Mouse (Mus musculus) heart, embryonic 12.5 days (tissue): Measurements from ENCODE around the gene Pten. TPM values are rescaled to one million over a fixed set of nuclear protein-coding genes. Genes with fewer than 3 reads are reported as not detected.

Experiments used
- ATAC-seq: fragments of 200-750 bp; cut with Nextera tagmentation; 2 replicates; pipeline ENCODE4 v1.8.0; 2017; ENCODE audit warnings: moderate TSS enrichment, moderate library complexity; ENCODE audit not compliant: insufficient number of reproducible peaks, low FRiP score
- H3K27ac ChIP-seq: fragments of 300-500 bp; sonication (generic); 2 replicates; pipeline ENCODE4 v1.5.1; 2016; ENCODE audit warnings: mild to moderate bottlenecking, moderate library complexity; ENCODE audit not compliant: poor library complexity, severe bottlenecking
- H3K27me3 ChIP-seq: fragments of 300-500 bp; sonication (generic); replicated peaks from 2 replicates; pipeline ENCODE4 v1.6.1; 2016; ENCODE audit warnings: mild to moderate bottlenecking, moderate library complexity
- H3K36me3 ChIP-seq: fragments of 300-500 bp; sonication (generic); 2 replicates; pipeline ENCODE4 v1.6.1; 2016; ENCODE audit warnings: mild to moderate bottlenecking, moderate library complexity
- H3K4me1 ChIP-seq: fragments of 300-500 bp; sonication (generic); replicated peaks from 2 replicates; pipeline ENCODE4 v1.6.1; 2016; ENCODE audit warnings: mild to moderate bottlenecking
- H3K4me2 ChIP-seq: fragments of 300-500 bp; sonication (generic); 2 replicates; pipeline ENCODE4 v1.6.1; 2016; ENCODE audit warnings: mild to moderate bottlenecking, moderate library complexity
- H3K4me3 ChIP-seq: fragments of 300-500 bp; sonication (generic); 2 replicates; pipeline ENCODE4 v1.5.1; 2016; ENCODE audit warnings: mild to moderate bottlenecking
- H3K9ac ChIP-seq: fragments of 300-500 bp; sonication (generic); 2 replicates; pipeline ENCODE4 v1.6.1; 2016; ENCODE audit warnings: mild to moderate bottlenecking, moderate library complexity
- H3K9me3 ChIP-seq: fragments of 300-500 bp; sonication (generic); replicated peaks from 2 replicates; pipeline ENCODE4 v1.6.1; 2016; ENCODE audit warnings: mild to moderate bottlenecking, moderate library complexity
- WGBS: fragments of 180-500 bp; shearing (Covaris S2); methylation state at CpG from one replicate; pipeline ENCODE4 v1.1.7; 2016; 5-methylcytosine and 5-hydroxymethylcytosine counted together
- polyA plus RNA-seq: library from polyadenylated mRNA; unstranded; fragments of >200 nt; fragmentation: Nextera tagmentation; extraction: Ambion mirVana; gene quantifications from 2 replicates; pipeline ENCODE4 v1.2.1, GENCODE M21; 2016

The Pten gene
- polyA plus RNA-seq, 1 experiment from 2014 or later, result 6.1 TPM

- H3K4me1 ChIP-seq, result peaks cover 8% of the 10 kb centered on the region
- no peaks in the 10 kb centered on the region for H3K9me3 ChIP-seq
- ATAC-seq, result no peak
- H3K27me3 ChIP-seq, result peaks cover 24% of the 10 kb centered on the region
- no peaks in the 10 kb centered on the region for H3K36me3 ChIP-seq
- H3K4me2 ChIP-seq, result peak overlapping the region; percentile 55
- no peak overlapping the region for H3K9ac ChIP-seq
- WGBS, result 3% methylated on average over 22 of the region's 22 CpGs
- no peak overlapping the region for H3K27ac ChIP-seq
- H3K4me3 ChIP-seq, result peak overlapping the region; percentile 11
Observed at GRCm38 (mm10) chr19:32726451-32727325, 30.6 kb upstream of the Pten start.

GRCm38 (mm10) chr19:32729785-32730184 is 27.5 kb upstream of the Pten start:
- no peak overlapping the region for H3K4me2 ChIP-seq
- no peaks in the 10 kb centered on the region for H3K9me3 ChIP-seq
- H3K36me3 ChIP-seq, result no peaks in the 10 kb centered on the region
- ATAC-seq, result no peak
- no peak overlapping the region for H3K27ac ChIP-seq
- H3K9ac ChIP-seq, result no peak overlapping the region
- 80% methylated on average over 4 of the region's 4 CpGs for WGBS
- H3K4me1 ChIP-seq, result peaks cover 8% of the 10 kb centered on the region
- no peak overlapping the region for H3K4me3 ChIP-seq
- H3K27me3 ChIP-seq, result peaks cover 24% of the 10 kb centered on the region

- Histone ChIP-seq H3K4me1 (no peaks in the 10 kb centered on the region), H3K27me3 (peaks cover 9% of the 10 kb centered on the region), H3K9me3 (no peaks in the 10 kb centered on the region), H3K9ac (no peak overlapping the region), H3K27ac (no peak overlapping the region), H3K36me3 (no peaks in the 10 kb centered on the region), H3K4me2 (no peak overlapping the region), H3K4me3 (no peak overlapping the region)
- no peak for ATAC-seq
Observed at GRCm38 (mm10) chr19:32732922-32733321, 24.4 kb upstream of the Pten start.

GRCm38 (mm10) chr19:32737844-32738243 is 19.5 kb upstream of the Pten start:
- WGBS, result 76% methylated on average over 7 of the region's 7 CpGs
- Histone ChIP-seq H3K4me2 (no peak overlapping the region), H3K27me3 (no peaks in the 10 kb centered on the region), H3K4me1 (no peaks in the 10 kb centered on the region), H3K9me3 (no peaks in the 10 kb centered on the region), H3K36me3 (no peaks in the 10 kb centered on the region), H3K9ac (no peak overlapping the region), H3K27ac (no peak overlapping the region), H3K4me3 (no peak overlapping the region)
- ATAC-seq, result no peak

- ATAC-seq, result no peak
Observed at GRCm38 (mm10) chr19:32739686-32740085, 17.6 kb upstream of the Pten start, which contains the start of gene Atad1. Gene Atad1 (minus strand): TSS chr19:32739786.

GRCm38 (mm10) chr19:32740641-32741345 is 16.5 kb upstream of the Pten start:
- Histone ChIP-seq H3K27me3 (no peaks in the 10 kb centered on the region), H3K4me2 (no peak overlapping the region), H3K9me3 (no peaks in the 10 kb centered on the region), H3K27ac (no peak overlapping the region), H3K4me1 (no peaks in the 10 kb centered on the region), H3K9ac (no peak overlapping the region), H3K4me3 (no peak overlapping the region), H3K36me3 (no peaks in the 10 kb centered on the region)
- 79% methylated on average over 4 of the region's 4 CpGs for WGBS
- ATAC-seq, result no peak

More at GRCm38 (mm10) chr19:32739686-32740085, 17.6 kb upstream of the Pten start, which contains the start of gene Atad1:
- Histone ChIP-seq H3K4me3 (no peak within 1 kb of the TSS), H3K27ac (no peak within 1 kb of the TSS), H3K4me1 (no peaks in the 10 kb centered on the region), H3K4me2 (no peak within 1 kb of the TSS), H3K27me3 (no peaks in the 10 kb centered on the region), H3K9me3 (no peaks in the 10 kb centered on the region), H3K9ac (no peak within 1 kb of the TSS), H3K36me3 (no peaks in the 10 kb centered on the region)
- WGBS, result 89% methylated on average over 4 of the region's 4 CpGs

GRCm38 (mm10) chr19:32749425-32749824 is 7.9 kb upstream of the Pten start:
- no peak for ATAC-seq
- no peaks in the 10 kb centered on the region for H3K36me3 ChIP-seq
- no peaks in the 10 kb centered on the region for H3K9me3 ChIP-seq

GRCm38 (mm10) chr19:32752357-32752756 is 4.9 kb upstream of the Pten start:
- H3K4me3 ChIP-seq, result no peak overlapping the region
- H3K4me2 ChIP-seq, result no peak overlapping the region
- no peaks in the 10 kb centered on the region for H3K36me3 ChIP-seq
- H3K4me1 ChIP-seq, result peaks cover 11% of the 10 kb centered on the region
- no peak overlapping the region for H3K27ac ChIP-seq
- ATAC-seq, result no peak
- WGBS, result 89% methylated on average over 6 of the region's 6 CpGs
- no peak overlapping the region for H3K9ac ChIP-seq
- H3K27me3 ChIP-seq, result no peaks in the 10 kb centered on the region; the same call in 1 of the 2 replicates
- H3K9me3 ChIP-seq, result no peaks in the 10 kb centered on the region

More at GRCm38 (mm10) chr19:32749425-32749824, 7.9 kb upstream of the Pten start:
- H3K4me1 ChIP-seq, result peaks cover 2% of the 10 kb centered on the region; the same call in 1 of the 2 replicates
- WGBS, result 27% methylated on average over 6 of the region's 6 CpGs
- no peak overlapping the region for H3K4me3 ChIP-seq
- H3K4me2 ChIP-seq, result no peak overlapping the region
- no peaks in the 10 kb centered on the region; the same call in 1 of the 2 replicates for H3K27me3 ChIP-seq
- no peak overlapping the region for H3K9ac ChIP-seq
- no peak overlapping the region for H3K27ac ChIP-seq

- Histone ChIP-seq H3K9me3 (no peaks in the 10 kb centered on the region), H3K36me3 (no peaks in the 10 kb centered on the region), H3K27ac (no peak overlapping the region), H3K4me2 (no peak overlapping the region), H3K9ac (no peak overlapping the region), H3K27me3 (no peaks in the 10 kb centered on the region; the same call in 1 of the 2 replicates), H3K4me3 (no peak overlapping the region), H3K4me1 (peaks cover 11% of the 10 kb centered on the region)
- WGBS, result 78% methylated on average over 3 of the region's 3 CpGs
- no peak for ATAC-seq
Observed at GRCm38 (mm10) chr19:32753386-32753785, 3.9 kb upstream of the Pten start.

- peak overlapping the region; percentile 93 for H3K4me2 ChIP-seq
- H3K4me3 ChIP-seq, result no peak overlapping the region
- H3K4me1 ChIP-seq, result peaks cover 14% of the 10 kb centered on the region
- H3K27ac ChIP-seq, result no peak overlapping the region
- H3K36me3 ChIP-seq, result no peaks in the 10 kb centered on the region
- no peak for ATAC-seq
- no peaks in the 10 kb centered on the region for H3K9me3 ChIP-seq
- no peaks in the 10 kb centered on the region; the same call in 1 of the 2 replicates for H3K27me3 ChIP-seq
- WGBS, result 28% methylated on average over 15 of the region's 15 CpGs
- H3K9ac ChIP-seq, result no peak overlapping the region
Observed at GRCm38 (mm10) chr19:32754188-32755000, 2.9 kb upstream of the Pten start.
